Mouse (Mus musculus) MEL (cell line): ENCODE data around the gene Celsr2. TPM values are rescaled to one million over a fixed set of nuclear protein-coding genes. Genes with fewer than 3 reads are reported as not detected.

Source experiments
- polyA plus RNA-seq, 2 experiments: library from polyadenylated mRNA; stranded (reverse) in 1 of 2; unstranded in 1 of 2; fragments of >175 nt in 1 of 2; fragments of >200 nt in 1 of 2; gene quantifications; 2 replicates each; pipeline versions ENCODE4 v1.2.1 to v1.2.4; 2012; ENCODE audit warnings: low replicate concordance in 2 of 2, low read depth in 1 of 2; ENCODE audit not compliant: insufficient read length in 2 of 2, insufficient read depth in 1 of 2, missing spikeins in 1 of 2
- total RNA-seq: library from RNA; depleted of rRNA; stranded (reverse); fragments of 300-350 nt; gene quantifications from 2 replicates; pipeline ENCODE4 v1.2.3, GENCODE M21; 2012; rRNA removed

Gene Celsr2
- total and polyA plus RNA-seq, 3 experiments, result 0.04 TPM; not detected in 2

Other genes with a start within 250 kb of the Celsr2 start
- 3.7 and 4.6 TPM in 2 replicates for gene Amigo1, start 229.2 kb downstream of the Celsr2 start, total RNA-seq
- 1 to 10 TPM in 1 of 2 experiments, not detected in 1; 9.5 TPM for gene Amigo1, start 229.2 kb downstream of the Celsr2 start, polyA plus RNA-seq
- gene Cyb561d1, start 214.3 kb downstream of the Celsr2 start, total RNA-seq, result 2.9 and 3.6 TPM in 2 replicates
- gene Cyb561d1, start 214.3 kb downstream of the Celsr2 start, polyA plus RNA-seq, result 1 to 10 TPM in 1 of 2 experiments, not detected in 1; 5.9 TPM
- gene Atxn7l2, start 204.6 kb downstream of the Celsr2 start, total RNA-seq, result 4.4 and 5.6 TPM in 2 replicates
- gene Atxn7l2, start 204.6 kb downstream of the Celsr2 start, polyA plus RNA-seq, result 10 to 100 TPM in 1 of 2 experiments, not detected in 1; 14.6 TPM
- gene Sypl2, start 188.9 kb downstream of the Celsr2 start, total RNA-seq, result not detected in 2 replicates
- gene Sypl2, start 188.9 kb downstream of the Celsr2 start, polyA plus RNA-seq, result not detected
- gene Psma5, start 158.6 kb downstream of the Celsr2 start, total RNA-seq, result 353 and 414 TPM in 2 replicates
- 100 to 1,000 TPM in 1 of 2 experiments, not detected in 1; 429 TPM for gene Psma5, start 158.6 kb downstream of the Celsr2 start, polyA plus RNA-seq
- 10.2 and 12.3 TPM in 2 replicates for gene Sort1, start 131.5 kb downstream of the Celsr2 start, total RNA-seq
- 10 to 100 TPM; 22.7 to 28.3 TPM for gene Sort1, start 131.5 kb downstream of the Celsr2 start, polyA plus RNA-seq
- gene Mybphl, start 50.6 kb downstream of the Celsr2 start, total RNA-seq, result not detected in 2 replicates
- gene Mybphl, start 50.6 kb downstream of the Celsr2 start, polyA plus RNA-seq, result not detected
- 12.5 and 14.6 TPM in 2 replicates for gene Psrc1, start 31.7 kb downstream of the Celsr2 start, total RNA-seq
- 10 to 100 TPM in 1 of 2 experiments, not detected in 1; 37.3 TPM for gene Psrc1, start 31.7 kb downstream of the Celsr2 start, polyA plus RNA-seq
- 202 and 283 TPM in 2 replicates for gene Sars, start 29.7 kb upstream of the Celsr2 start, total RNA-seq
- 100 to 1,000 TPM in 1 of 2 experiments, not detected in 1; 337 TPM for gene Sars, start 29.7 kb upstream of the Celsr2 start, polyA plus RNA-seq
- gene 1700013F07Rik, start 118.6 kb upstream of the Celsr2 start, total RNA-seq, result not detected in 2 replicates
- under 1 TPM in 1 of 2 experiments, not detected in 1; 0.17 TPM for gene 1700013F07Rik, start 118.6 kb upstream of the Celsr2 start, polyA plus RNA-seq
- gene 5330417C22Rik, start 121.0 kb upstream of the Celsr2 start, total RNA-seq, result 0.08 and 0.29 TPM in 2 replicates
- under 1 TPM in 1 of 2 experiments, not detected in 1; 0.31 TPM for gene 5330417C22Rik, start 121.0 kb upstream of the Celsr2 start, polyA plus RNA-seq
- gene Tmem167b, start 146.9 kb upstream of the Celsr2 start, total RNA-seq, result 15.1 and 20.8 TPM in 2 replicates
- gene Tmem167b, start 146.9 kb upstream of the Celsr2 start, polyA plus RNA-seq, result 10 to 100 TPM in 1 of 2 experiments, not detected in 1; 15.9 TPM
- gene Taf13, start 156.1 kb upstream of the Celsr2 start, total RNA-seq, result 5.4 and 6.5 TPM in 2 replicates
- gene Taf13, start 156.1 kb upstream of the Celsr2 start, polyA plus RNA-seq, result 1 to 10 TPM in 1 of 2 experiments, not detected in 1; 7.0 TPM
- 2.4 and 2.5 TPM in 2 replicates for gene Wdr47, start 175.7 kb upstream of the Celsr2 start, total RNA-seq
- gene Wdr47, start 175.7 kb upstream of the Celsr2 start, polyA plus RNA-seq, result 1 to 10 TPM in 1 of 2 experiments, not detected in 1; 3.8 TPM
- 38.0 and 43.0 TPM in 2 replicates for gene Clcc1, start 238.4 kb upstream of the Celsr2 start, total RNA-seq
- 10 to 100 TPM in 1 of 2 experiments, not detected in 1; 25.9 TPM for gene Clcc1, start 238.4 kb upstream of the Celsr2 start, polyA plus RNA-seq